Mouse (Mus musculus) heart, postnatal 0 days (tissue): Measurements from ENCODE around the gene Txn2. TPM values are rescaled to one million over a fixed set of nuclear protein-coding genes. Genes with fewer than 3 reads are reported as not detected.

Source experiments
- ATAC-seq: fragments of 200-750 bp; cut with Nextera tagmentation; 2 replicates; pipeline ENCODE4 v1.8.0; 2017; ENCODE audit warnings: low read depth, moderate number of reproducible peaks, moderate library complexity; ENCODE audit not compliant: insufficient read depth
- DNase-seq: peaks from one replicate; pipeline ENCODE4 v3.0.0-alpha.2; 2016; ENCODE audit warnings: low spot score
- H3K27ac ChIP-seq: fragments of 300-500 bp; sonication (generic); 2 replicates; pipeline ENCODE4 v1.5.1; 2014; ENCODE audit warnings: low read depth, mild to moderate bottlenecking
- H3K27me3 ChIP-seq: fragments of 300-500 bp; sonication (generic); 2 replicates; pipeline ENCODE4 v1.6.1; 2014; ENCODE audit warnings: low read length, mixed read lengths; ENCODE audit not compliant: control insufficient read depth, insufficient read depth
- H3K36me3 ChIP-seq: fragments of 300-500 bp; sonication (generic); replicated peaks from 2 replicates; pipeline ENCODE4 v1.6.1; 2014; ENCODE audit warnings: low read length, mixed read lengths; ENCODE audit not compliant: control insufficient read depth, insufficient read depth
- H3K4me1 ChIP-seq: fragments of 300-500 bp; sonication (generic); 2 replicates; pipeline ENCODE4 v1.6.1; 2014; ENCODE audit warnings: antibody characterized with exemption; ENCODE audit not compliant: control insufficient read depth, insufficient read depth
- H3K4me2 ChIP-seq: fragments of 300-500 bp; sonication (generic); 2 replicates; pipeline ENCODE4 v1.6.1; 2014; ENCODE audit warnings: low read depth, mild to moderate bottlenecking, low read length, moderate library complexity
- H3K4me3 ChIP-seq: fragments of 300-500 bp; sonication (generic); 2 replicates; pipeline ENCODE4 v1.5.1; 2014; ENCODE audit warnings: low read depth, low read length
- H3K9ac ChIP-seq: fragments of 300-500 bp; sonication (generic); replicated peaks from 2 replicates; pipeline ENCODE4 v1.6.1; 2014; ENCODE audit warnings: low read depth, low read length, mixed read lengths
- H3K9me3 ChIP-seq: fragments of 300-500 bp; sonication (generic); replicated peaks from 2 replicates; pipeline ENCODE4 v1.6.1; 2016; ENCODE audit warnings: low read length; ENCODE audit not compliant: control insufficient read depth
- CTCF ChIP-seq: IDR thresholded peaks from 2 replicates; pipeline ENCODE4 v1.5.1; 2016; ENCODE audit warnings: antibody characterized with exemption, control low read depth, low read depth
- EP300 ChIP-seq: IDR thresholded peaks from 2 replicates; pipeline ENCODE4 v1.6.1; 2016; ENCODE audit warnings: antibody characterized with exemption, low read depth
- WGBS: fragments of 180-500 bp; shearing (Covaris S2); extraction: QIAGEN DNeasy Blood & Tissue Kit; methylation state at CpG from one replicate; pipeline ENCODE4 v1.1.7; 2014; 5-methylcytosine and 5-hydroxymethylcytosine counted together
- polyA plus RNA-seq: library from polyadenylated mRNA; unstranded; fragments of >200 nt; fragmentation: Nextera tagmentation; extraction: Ambion mirVana; gene quantifications from 2 replicates; pipeline ENCODE4 v1.2.1, GENCODE M21; 2015
- total RNA-seq: library from RNA; depleted of rRNA; stranded (reverse); fragments of >200 nt; gene quantifications from 2 replicates; pipeline ENCODE4 v1.2.3, GENCODE M21; 2014; ENCODE audit warnings: low replicate concordance

Txn2 gene
- total and polyA plus RNA-seq, 2 experiments from 2014 or later: 106 to 322 TPM

DNA sequence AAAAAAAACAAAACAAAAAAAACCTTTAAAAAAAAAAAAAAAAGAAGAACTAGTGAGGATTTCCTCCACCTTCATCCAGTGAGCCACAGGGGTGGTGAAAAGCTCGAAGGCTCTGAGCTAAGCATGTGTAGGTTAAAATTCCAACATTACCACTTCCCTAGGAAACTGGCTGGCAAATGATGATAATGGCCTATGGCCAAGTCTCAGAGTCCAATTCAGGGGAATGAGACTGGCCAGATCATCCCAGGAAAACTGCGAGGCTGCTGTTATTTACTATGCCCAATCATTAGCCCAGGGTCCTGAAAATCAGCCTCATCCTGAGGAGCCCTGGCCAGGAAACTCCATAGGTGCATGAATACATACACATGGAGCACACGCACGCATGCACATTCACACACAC lies 42.9 kb downstream of the Txn2 start:
- WGBS: 76% methylated on average over 4 of the region's 4 CpGs
- Histone ChIP-seq H3K27ac (no peak overlapping the region), H3K27me3 (no peaks in the 10 kb centered on the region), H3K9me3 (no peaks in the 10 kb centered on the region), H3K4me3 (no peak overlapping the region), H3K36me3 (no peaks in the 10 kb centered on the region), H3K4me2 (no peak overlapping the region), H3K4me1 (peaks cover 4% of the 10 kb centered on the region; the same call in 1 of the 2 replicates), H3K9ac (no peak overlapping the region)
- no peak for TF ChIP-seq CTCF
- ATAC-seq (no peak), DNase-seq (no peak)

DNA sequence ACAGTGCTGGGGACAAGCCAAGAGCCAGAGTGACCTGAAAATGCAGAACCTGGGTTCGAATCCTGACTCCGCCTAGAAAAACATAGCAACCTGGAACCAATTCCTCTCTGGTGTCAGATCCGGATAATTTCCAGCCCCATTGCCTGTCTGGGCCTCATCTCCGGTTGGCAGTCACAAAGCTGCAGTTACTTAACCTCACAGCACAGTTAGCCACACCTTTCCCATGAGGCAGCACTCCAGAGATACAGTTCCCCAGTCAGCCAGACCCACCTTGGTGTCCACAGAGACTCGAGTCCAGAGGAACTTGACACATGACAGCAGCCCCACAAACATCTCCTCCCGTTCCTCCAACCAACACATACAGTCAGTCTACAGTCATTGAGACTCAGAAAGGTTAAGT lies 43.6 kb downstream of the Txn2 start:
- Histone ChIP-seq H3K27ac (no peak overlapping the region), H3K4me2 (no peak overlapping the region), H3K27me3 (no peaks in the 10 kb centered on the region), H3K4me1 (peaks cover 4% of the 10 kb centered on the region; the same call in 1 of the 2 replicates), H3K36me3 (no peaks in the 10 kb centered on the region), H3K9me3 (no peaks in the 10 kb centered on the region), H3K9ac (no peak overlapping the region), H3K4me3 (no peak overlapping the region)
- DNase-seq (no peak), ATAC-seq (no peak)
- TF ChIP-seq CTCF (no peak), EP300 (no peak)
- WGBS: 74% methylated on average over 6 of the region's 6 CpGs

DNA sequence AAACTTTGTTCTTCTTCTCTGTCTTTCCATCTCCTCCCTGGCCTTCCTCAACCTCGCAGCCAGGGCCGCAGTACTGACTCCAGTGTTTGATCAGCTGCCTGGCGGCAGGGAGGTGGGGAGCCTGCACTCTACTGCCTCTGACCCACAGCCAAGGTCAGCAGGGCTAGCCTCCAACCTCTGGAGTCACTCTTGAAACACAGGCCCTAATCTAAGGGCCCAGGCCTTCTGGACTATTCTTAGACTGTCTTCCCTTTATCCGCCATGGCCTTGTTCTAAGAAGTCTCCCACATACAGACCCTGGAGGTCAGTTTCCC lies 45.2 kb downstream of the Txn2 start:
- no peak overlapping the region for H3K4me3 ChIP-seq
- H3K27me3 ChIP-seq: no peaks in the 10 kb centered on the region
- H3K4me1 ChIP-seq: peaks cover 4% of the 10 kb centered on the region; the same call in 1 of the 2 replicates
- TF ChIP-seq CTCF (no peak), EP300 (no peak)
- H3K4me2 ChIP-seq: no peak overlapping the region
- peak overlapping the region; percentile 44; the same call in 1 of the 2 replicates for H3K27ac ChIP-seq
- H3K9ac ChIP-seq: no peak overlapping the region
- DNase-seq: no peak
- no peaks in the 10 kb centered on the region for H3K9me3 ChIP-seq
- no peaks in the 10 kb centered on the region for H3K36me3 ChIP-seq
- ATAC-seq: no peak
- WGBS: 71% methylated on average over 4 of the region's 4 CpGs

DNA sequence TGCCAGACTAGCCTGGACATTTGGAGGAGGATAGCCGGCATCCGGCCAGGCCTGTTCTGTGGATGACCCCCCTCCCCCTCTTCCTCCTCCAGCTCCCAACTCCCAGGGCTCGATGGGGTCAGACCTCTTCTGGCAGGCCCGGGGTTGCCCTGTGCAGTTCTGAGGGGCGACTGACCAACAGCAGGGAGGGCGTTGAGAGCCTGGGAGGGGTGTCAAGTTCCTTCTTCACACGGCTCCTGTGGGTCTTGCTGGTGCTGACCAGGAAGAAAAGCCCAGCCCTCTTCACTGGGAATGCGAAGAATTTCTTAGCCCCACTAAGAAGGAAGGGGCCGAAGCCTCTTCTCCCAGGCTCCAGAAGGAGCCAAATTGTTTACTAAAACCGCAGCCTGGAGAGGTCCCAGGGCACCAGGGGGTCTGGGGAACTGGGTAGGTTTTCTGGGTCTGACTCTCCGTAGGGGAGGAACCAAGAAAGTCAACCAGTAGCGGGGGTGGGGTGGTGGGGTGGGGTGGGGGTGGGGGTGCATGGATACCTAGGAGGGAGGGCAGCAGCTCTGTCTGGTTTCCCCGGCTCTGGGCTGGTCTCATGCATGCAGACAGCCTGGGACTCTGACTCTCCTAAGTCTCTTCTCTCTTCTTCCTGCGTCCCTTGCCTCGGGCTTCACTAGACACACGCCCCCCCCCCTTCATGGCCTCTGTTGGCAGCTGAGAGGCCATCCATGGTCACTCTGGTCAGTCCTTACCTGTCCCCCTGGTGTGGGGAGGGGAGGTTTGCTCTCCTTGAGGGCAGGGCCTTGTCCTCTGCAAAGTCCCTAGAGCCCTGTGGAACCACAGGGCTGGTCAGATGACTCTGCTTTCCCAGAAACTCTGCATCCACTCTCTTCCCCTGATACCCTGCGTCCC lies 45.8 kb downstream of the Txn2 start:
- WGBS: 28% methylated on average over 16 of the region's 17 CpGs
- Histone ChIP-seq H3K4me3 (no peak overlapping the region), H3K36me3 (no peaks in the 10 kb centered on the region), H3K4me1 (peaks cover 4% of the 10 kb centered on the region; the same call in 1 of the 2 replicates), H3K27me3 (no peaks in the 10 kb centered on the region), H3K27ac (peak overlapping the region; percentile 44), H3K9me3 (no peaks in the 10 kb centered on the region), H3K4me2 (peak overlapping the region; percentile 5; the same call in 1 of the 2 replicates), H3K9ac (no peak overlapping the region)
- peak; percentile 37; the same call in 1 of the 2 replicates for ATAC-seq
- TF ChIP-seq CTCF (no peak), EP300 (no peak)
- peak; percentile 54 for DNase-seq

DNA sequence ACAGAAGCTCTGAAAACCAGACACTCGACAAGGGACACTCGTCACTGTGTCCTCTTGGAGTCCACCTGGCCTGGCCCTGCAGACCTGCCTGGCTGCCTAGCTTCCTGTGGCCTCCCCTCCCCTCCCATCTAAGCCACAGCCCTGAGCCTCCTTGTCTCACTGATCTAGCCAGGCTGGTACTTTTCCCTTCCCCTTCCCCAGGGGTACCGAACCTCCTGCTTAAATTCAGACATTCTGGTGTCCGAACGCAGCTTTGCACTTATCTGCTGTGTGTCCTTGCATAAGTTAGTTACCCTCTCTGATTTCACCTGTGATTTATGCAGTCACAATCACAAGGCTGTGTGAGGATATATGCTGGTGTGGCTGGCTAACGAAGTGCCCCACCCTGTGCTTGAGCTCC lies 46.5 kb downstream of the Txn2 start:
- H3K27ac ChIP-seq: peak overlapping the region; percentile 26; the same call in 1 of the 2 replicates
- no peak overlapping the region for H3K9ac ChIP-seq
- no peak overlapping the region for H3K4me2 ChIP-seq
- DNase-seq: no peak
- H3K4me3 ChIP-seq: no peak overlapping the region
- H3K27me3 ChIP-seq: no peaks in the 10 kb centered on the region
- TF ChIP-seq EP300 (no peak), CTCF (no peak)
- WGBS: 60% methylated on average over 6 of the region's 6 CpGs
- H3K4me1 ChIP-seq: peaks cover 4% of the 10 kb centered on the region; the same call in 1 of the 2 replicates
- ATAC-seq: no peak
- no peaks in the 10 kb centered on the region for H3K9me3 ChIP-seq
- no peaks in the 10 kb centered on the region for H3K36me3 ChIP-seq

DNA sequence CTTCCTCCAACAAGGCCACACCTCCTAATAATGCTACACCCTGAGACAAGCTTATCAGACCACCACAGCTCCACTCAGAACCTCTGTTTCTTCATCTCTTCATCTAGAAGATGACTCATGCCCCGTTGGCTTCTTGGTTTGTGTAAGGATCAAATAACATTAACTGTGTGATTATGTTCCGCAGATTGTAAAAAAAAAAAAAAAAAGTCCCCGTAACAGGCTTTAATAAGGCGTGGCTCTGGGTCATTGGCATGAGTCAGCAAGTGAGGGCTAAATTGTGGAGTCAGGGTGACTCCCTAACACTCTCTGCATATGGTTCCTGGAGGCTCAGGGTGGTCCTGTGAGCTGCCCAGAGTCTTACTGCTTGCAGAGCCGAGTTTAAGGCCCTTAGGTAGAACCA lies 47.1 kb downstream of the Txn2 start:
- H3K4me3 ChIP-seq: no peak overlapping the region
- H3K27ac ChIP-seq: no peak overlapping the region
- DNase-seq: no peak

More for the DNA sequence above, 47.1 kb downstream of the Txn2 start:
- Histone ChIP-seq H3K4me2 (no peak overlapping the region), H3K9ac (no peak overlapping the region), H3K4me1 (peaks cover 4% of the 10 kb centered on the region; the same call in 1 of the 2 replicates), H3K36me3 (no peaks in the 10 kb centered on the region), H3K9me3 (no peaks in the 10 kb centered on the region), H3K27me3 (no peaks in the 10 kb centered on the region)
- TF ChIP-seq EP300 (no peak), CTCF (no peak)
- WGBS: 61% methylated on average over 5 of the region's 5 CpGs
- ATAC-seq: no peak
